In the genomic region with DNA sequence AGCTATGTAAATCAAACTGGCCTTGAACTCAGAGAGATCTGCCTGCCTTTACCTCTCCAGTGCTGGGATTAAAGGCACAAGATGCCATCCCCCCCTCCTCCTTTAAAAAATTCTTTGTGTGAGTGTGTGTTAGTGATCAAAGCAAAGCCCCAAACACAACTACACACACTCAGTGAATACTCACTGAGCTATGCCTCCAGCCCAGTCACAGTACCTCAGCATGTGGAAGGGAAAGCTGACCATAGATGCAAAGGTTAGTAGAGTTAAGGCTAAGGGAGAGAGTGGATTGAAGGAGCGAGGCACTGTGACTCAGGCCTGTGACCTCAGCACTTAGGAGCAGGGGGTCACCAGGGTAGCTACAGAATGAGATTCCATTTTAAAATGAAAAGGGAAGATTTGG, we compare ENCODE assay signal across 1 mouse cellular context.
TF ChIP-seq lines count a peak whose summit lies in the region.

No protein-coding gene starts in this region.

TF ChIP-seq in MEL, 35 proteins besides CTCF, POLR2A, EP300 and RAD21:
- TF ChIP-seq KAT2A (conservative IDR thresholded peaks at IDR 0.05; ENCODE audit: low read depth, low read length), result no peak
- no peak for TF ChIP-seq SMC3 (IDR thresholded peaks at IDR 0.05; ENCODE audit: low read depth, low read length)
- TF ChIP-seq RCOR1 (IDR thresholded peaks at IDR 0.05; ENCODE audit: low read depth, low read length), result no peak
- TF ChIP-seq BHLHE40 (IDR thresholded peaks at IDR 0.05; ENCODE audit: borderline replicate concordance, low read depth, low read length), result no peak
- TF ChIP-seq MAZ (IDR thresholded peaks at IDR 0.05; ENCODE audit: low read depth, low read length), result no peak
- TF ChIP-seq ZC3H11A (IDR thresholded peaks at IDR 0.05; ENCODE audit: low read depth, low read length), result no peak
- TF ChIP-seq NELFE (IDR thresholded peaks at IDR 0.05; ENCODE audit: low read depth, low read length), result no peak
- no peak for TF ChIP-seq MYC (IDR thresholded peaks at IDR 0.05; ENCODE audit: low read depth, low read length)
- TF ChIP-seq HCFC1 (IDR thresholded peaks at IDR 0.05; ENCODE audit: low read depth, low read length), result no peak
- no peak for TF ChIP-seq USF2 (IDR thresholded peaks at IDR 0.05; ENCODE audit: borderline replicate concordance in 1 of 2, insufficient read depth in 1 of 2, low read depth in 1 of 2, low read length in 2 of 2)
- TF ChIP-seq TCF12 (IDR thresholded peaks at IDR 0.05; ENCODE audit: low read depth, low read length), result no peak
- TF ChIP-seq TAL1 (IDR thresholded peaks at IDR 0.05; ENCODE audit: low read length), result no peak
- no peak for TF ChIP-seq SIN3A (IDR thresholded peaks at IDR 0.05; ENCODE audit: low read length)
- TF ChIP-seq MXI1 (IDR thresholded peaks at IDR 0.05; ENCODE audit: low read depth, low read length), result no peak
- no peak for TF ChIP-seq TBP (IDR thresholded peaks at IDR 0.05; ENCODE audit: low read depth, low read length)
